Mouse (Mus musculus): ENCODE data around the gene Satl1. TPM values are rescaled to one million over a fixed set of nuclear protein-coding genes. Genes with fewer than 3 reads are reported as not detected.

Satl1 gene
- polyA plus RNA-seq, 1 experiment from 2014 or later: not detected

Other genes starting within 250 kb of the Satl1 start
- not detected in 2 replicates for gene 4933403O08Rik, start 167.7 kb downstream of the Satl1 start, polyA plus RNA-seq (2015; fragmentation: Nextera tagmentation; extraction: Ambion mirVana)
- gene Apool, start 95.4 kb downstream of the Satl1 start, polyA plus RNA-seq (2015; fragmentation: Nextera tagmentation; extraction: Ambion mirVana): 21.6 and 21.8 TPM in 2 replicates
- gene 2010106E10Rik, start 88.5 kb upstream of the Satl1 start, polyA plus RNA-seq (2015; fragmentation: Nextera tagmentation; extraction: Ambion mirVana): not detected in 2 replicates
- 0.33 and 0.52 TPM in 2 replicates for gene Zfp711, start 193.7 kb upstream of the Satl1 start, polyA plus RNA-seq (2015; fragmentation: Nextera tagmentation; extraction: Ambion mirVana)